Mouse (Mus musculus): Measurements from ENCODE around the gene Dcaf4.

- TF ChIP-seq CTCF (IDR thresholded peaks at IDR 0.05; ENCODE audit: control insufficient read depth, insufficient read depth, insufficient replicate concordance, low read depth, low read length) (no peak), POLR2A (IDR thresholded peaks at IDR 0.05; ENCODE audit: control insufficient read depth, low read depth, low read length) (no peak)
These were observed 57.2 kb downstream of the Dcaf4 start for GRCm38 (mm10) chr12:83577445-83577844.

All from testis, adult 2 months (tissue).